Comparison of ENCODE assay signal across 15 mouse cellular contexts in genomic region chr16:35704796-35705195, GRCm38 (mm10).
DNase-seq lines count a peak whose midpoint lies in the region.
"Had no signal": no experiment of that assay in that cellular context is flagged by ENCODE, and none has a peak within 500 bp of the region (broad histone marks: within the 10 kb centered on the region; RNA-seq: fewer than 3 reads in every experiment).

No protein-coding gene starts in this region.

- intact Hi-C loops in left cerebral cortex, postnatal 10 days (cut with DNase I) = no loop called here

- DNase-seq in adrenal gland, postnatal 36 days = peak; percentile 30 to 56
- no peak for DNase-seq in adrenal gland, adult 2 months
- peak; percentile 66 for DNase-seq in heart, adult 11 months
- no peak for DNase-seq in heart, postnatal 4 days
- peak; percentile 61 for DNase-seq in ZHBTc4 (ENCODE audit: low read depth, low spot score)
- DNase-seq in left cerebral cortex, postnatal 10 days (ENCODE audit: extremely low spot score in 1 of 2, low spot score in 2 of 2) = no peak
- no peak for DNase-seq in frontal cortex, postnatal 36 days (ENCODE audit: low spot score in 2 of 2)
- DNase-seq: adrenal gland, postnatal 10 days; cerebellum, adult 18-20 months; cerebellum, adult 9-10 months; gastrocnemius, adult 2 months; gastrocnemius, postnatal 25 days; heart, adult 2 months; heart, postnatal 14 days; kidney, adult 8-10 months had no signal

Comparison
In these comparisons a context has a peak if more than half of its experiments do, and no peak if none do; other contexts are left out.
1. DNase-seq: peak in adrenal gland, postnatal 36 days (2 of 2), heart, adult 11 months (single experiment) and ZHBTc4 (single experiment); none in adrenal gland, adult 2 months (single experiment), heart, postnatal 4 days (single experiment), left cerebral cortex, postnatal 10 days (0 of 2) and frontal cortex, postnatal 36 days (0 of 2).